Mouse (Mus musculus) midbrain, embryonic 12.5 days (tissue): ENCODE results near the gene Tpcn1. TPM values are rescaled to one million over a fixed set of nuclear protein-coding genes. Genes with fewer than 3 reads are reported as not detected.

ENCODE experiments used
- ATAC-seq: fragments of 200-750 bp; cut with Nextera tagmentation; 2 replicates; pipeline ENCODE4 v1.8.0; 2017; ENCODE audit warnings: low read depth, moderate TSS enrichment, moderate library complexity; ENCODE audit not compliant: low FRiP score
- H3K27ac ChIP-seq: fragments of 300-500 bp; sonication (generic); replicated peaks from 2 replicates; pipeline ENCODE4 v1.5.1; 2016; ENCODE audit warnings: mild to moderate bottlenecking
- H3K27me3 ChIP-seq: fragments of 300-500 bp; sonication (generic); 2 replicates; pipeline ENCODE4 v1.6.1; 2016; ENCODE audit warnings: mild to moderate bottlenecking
- H3K36me3 ChIP-seq: fragments of 300-500 bp; sonication (generic); 2 replicates; pipeline ENCODE4 v1.6.1; 2016
- H3K4me1 ChIP-seq: fragments of 300-500 bp; sonication (generic); 2 replicates; pipeline ENCODE4 v1.6.1; 2016
- H3K4me2 ChIP-seq: fragments of 300-500 bp; sonication (generic); replicated peaks from 2 replicates; pipeline ENCODE4 v1.6.1; 2016; ENCODE audit warnings: mild to moderate bottlenecking, moderate library complexity
- H3K4me3 ChIP-seq: fragments of 300-500 bp; sonication (generic); 2 replicates; pipeline ENCODE4 v1.5.1; 2016; ENCODE audit warnings: mild to moderate bottlenecking
- H3K9ac ChIP-seq: fragments of 300-500 bp; sonication (generic); replicated peaks from 2 replicates; pipeline ENCODE4 v1.6.1; 2016; ENCODE audit warnings: mild to moderate bottlenecking, moderate library complexity
- H3K9me3 ChIP-seq: fragments of 300-500 bp; sonication (generic); 2 replicates; pipeline ENCODE4 v1.6.1; 2016; ENCODE audit warnings: mild to moderate bottlenecking
- WGBS: fragments of 180-500 bp; shearing (Covaris S2); methylation state at CpG from one replicate; pipeline ENCODE4 v1.1.7; 2016; 5-methylcytosine and 5-hydroxymethylcytosine counted together
- polyA plus RNA-seq: library from polyadenylated mRNA; unstranded; fragments of >200 nt; fragmentation: Nextera tagmentation; extraction: Ambion mirVana; gene quantifications from 2 replicates; pipeline ENCODE4 v1.2.1, GENCODE M21; 2016

Tpcn1 gene
- polyA plus RNA-seq: 12.9 and 14.2 TPM in 2 replicates

DNA sequence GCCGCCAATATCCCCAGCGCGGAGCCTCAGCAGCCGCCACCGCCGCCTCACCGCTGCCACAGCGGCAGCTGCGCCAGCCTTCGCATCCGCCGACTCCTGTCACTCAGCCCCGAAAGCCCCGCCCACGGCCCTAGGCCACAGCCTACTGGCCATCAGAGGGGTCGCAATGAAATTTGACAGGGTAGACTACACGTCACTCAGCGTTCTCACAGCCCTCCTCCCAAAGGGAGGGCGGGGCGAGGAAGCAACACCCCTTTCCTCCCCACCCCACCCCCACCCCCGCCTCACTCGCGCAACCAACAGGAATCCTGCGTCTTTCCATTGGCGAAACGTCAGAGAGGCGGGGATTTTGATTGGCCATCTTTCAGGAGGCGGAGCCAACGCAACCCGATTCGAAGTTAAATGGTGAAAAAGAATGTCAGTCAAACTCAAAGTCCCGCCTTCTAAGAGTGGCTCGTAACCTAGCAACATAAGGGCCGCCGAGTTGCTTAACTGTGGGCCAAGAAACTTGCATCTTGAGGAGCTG, at the start of gene Tpcn1, which contains the start of gene Iqcd:
TSS of gene Tpcn1 (minus strand) at position 105 of the 526 bp plus-strand sequence.
TSS of gene Iqcd (plus strand) at position 448 of the 526 bp plus-strand sequence.
- peaks cover 27% of the 10 kb centered on the region for H3K4me1 ChIP-seq
- no peaks in the 10 kb centered on the region for H3K9me3 ChIP-seq
- under 1% methylated on average over 33 of the region's 35 CpGs for WGBS
- H3K36me3 ChIP-seq: 0 out of 2 replicates have a peak, but pooled peaks cover 5% of the 10 kb centered on the region
- ATAC-seq: peak; percentile 98
- peak within 1 kb of the TSS; percentile 73 for H3K4me3 ChIP-seq
- H3K27ac ChIP-seq: peak within 1 kb of the TSS; percentile 43; the same call in 1 of the 2 replicates
- peak within 1 kb of the TSS; percentile 74 for H3K9ac ChIP-seq
- H3K4me2 ChIP-seq: peak within 1 kb of the TSS; percentile 70
- H3K27me3 ChIP-seq: peaks cover 16% of the 10 kb centered on the region; the same call in 1 of the 2 replicates

DNA sequence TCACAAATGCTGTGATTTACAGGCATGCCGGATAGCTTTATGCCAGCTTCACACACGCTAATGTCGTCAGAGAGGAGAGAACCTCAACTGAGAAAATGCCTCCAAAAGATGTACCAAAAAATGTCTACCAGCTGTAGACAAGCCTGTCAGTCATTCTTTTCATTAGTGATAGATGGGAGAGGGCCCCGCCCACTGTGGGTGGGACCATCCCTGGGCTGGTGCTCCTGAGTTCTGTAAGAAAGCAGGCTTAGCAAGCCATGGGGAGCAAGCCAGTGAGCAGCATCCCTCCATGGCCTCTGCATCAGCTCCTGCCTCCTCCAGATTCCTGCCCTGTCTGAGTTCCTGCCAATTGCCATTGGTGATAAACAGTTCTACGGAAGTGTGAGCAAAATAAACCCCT, 47.2 kb upstream of the Tpcn1 start:
- Histone ChIP-seq H3K4me1 (0 out of 2 replicates have a peak, but pooled peaks cover 5% of the 10 kb centered on the region), H3K4me3 (no peak overlapping the region)
- WGBS: 92% methylated on average over 5 of the region's 5 CpGs

GRCm38 (mm10) chr5:120634860-120635259, 46.4 kb upstream of the Tpcn1 start:
- no peak overlapping the region for H3K27ac ChIP-seq
- H3K4me3 ChIP-seq: no peak overlapping the region
- no peak for ATAC-seq

More for the DNA sequence above, 47.2 kb upstream of the Tpcn1 start:
- peaks cover 16% of the 10 kb centered on the region for H3K27me3 ChIP-seq
- H3K36me3 ChIP-seq: no peaks in the 10 kb centered on the region
- no peak overlapping the region for H3K9ac ChIP-seq
- ATAC-seq: no peak
- no peak overlapping the region for H3K4me2 ChIP-seq
- H3K27ac ChIP-seq: no peak overlapping the region
- H3K9me3 ChIP-seq: no peaks in the 10 kb centered on the region

DNA sequence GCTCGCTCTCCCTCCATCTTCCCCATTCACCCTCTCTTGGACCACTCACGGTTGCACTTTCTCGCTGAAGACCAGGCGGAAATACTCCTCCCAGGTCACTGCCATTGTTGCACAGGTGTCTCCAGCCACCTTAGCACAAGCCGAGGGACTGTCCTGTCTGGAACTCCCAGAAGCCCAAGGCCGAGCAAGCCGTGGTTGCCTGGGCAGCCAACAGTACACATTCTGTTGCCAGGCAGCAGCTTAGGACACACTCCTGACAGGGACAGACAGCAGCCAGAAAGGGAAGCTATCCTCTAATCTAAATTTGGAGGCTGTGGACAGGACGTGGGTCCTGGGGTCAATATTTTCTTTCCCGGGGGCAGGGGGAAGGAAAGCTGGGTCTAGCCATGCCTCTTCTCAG, 45.7 kb upstream of the Tpcn1 start, which contains the start of gene Cfap73:
TSS of gene Cfap73 (minus strand) at position 105 of the 400 bp plus-strand sequence.
- no peak within 1 kb of the TSS for H3K4me3 ChIP-seq
- H3K9ac ChIP-seq: no peak within 1 kb of the TSS
- H3K4me1 ChIP-seq: 0 out of 2 replicates have a peak, but pooled peaks cover 5% of the 10 kb centered on the region
- ATAC-seq: no peak
- H3K9me3 ChIP-seq: no peaks in the 10 kb centered on the region
- H3K27ac ChIP-seq: no peak within 1 kb of the TSS
- H3K4me2 ChIP-seq: no peak within 1 kb of the TSS
- H3K36me3 ChIP-seq: no peaks in the 10 kb centered on the region
- WGBS: 62% methylated on average over 9 of the region's 9 CpGs
- H3K27me3 ChIP-seq: peaks cover 30% of the 10 kb centered on the region

More at GRCm38 (mm10) chr5:120634860-120635259, 46.4 kb upstream of the Tpcn1 start:
- Histone ChIP-seq H3K27me3 (peaks cover 24% of the 10 kb centered on the region), H3K36me3 (no peaks in the 10 kb centered on the region), H3K4me1 (0 out of 2 replicates have a peak, but pooled peaks cover 5% of the 10 kb centered on the region), H3K4me2 (no peak overlapping the region), H3K9ac (no peak overlapping the region), H3K9me3 (no peaks in the 10 kb centered on the region)
- 59% methylated on average over 5 of the region's 5 CpGs for WGBS

DNA sequence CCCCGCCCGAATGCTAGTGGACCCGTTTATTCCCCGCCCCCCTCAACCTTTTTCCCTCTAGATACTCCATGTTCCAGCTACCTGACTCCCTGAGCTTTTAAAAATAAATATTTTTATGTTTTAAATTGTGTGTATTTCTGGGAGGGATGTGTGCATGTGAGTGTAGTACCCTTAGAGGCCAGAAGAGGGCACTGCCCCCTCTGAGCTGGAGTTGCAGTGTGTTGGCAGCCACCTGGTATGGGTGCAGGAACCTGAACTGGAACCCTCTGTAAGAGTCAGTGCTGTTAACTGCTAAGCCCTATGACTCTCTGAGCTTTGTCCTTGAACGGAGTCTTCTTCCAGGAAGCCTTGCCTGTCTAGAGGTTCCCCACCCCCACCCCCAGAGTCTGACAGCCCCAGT, 43.4 kb upstream of the Tpcn1 start:
- Histone ChIP-seq H3K9me3 (no peaks in the 10 kb centered on the region), H3K36me3 (peaks cover 14% of the 10 kb centered on the region), H3K27ac (no peak overlapping the region), H3K9ac (no peak overlapping the region), H3K4me1 (peaks cover 14% of the 10 kb centered on the region; the same call in 1 of the 2 replicates), H3K27me3 (peaks cover 30% of the 10 kb centered on the region), H3K4me2 (no peak overlapping the region), H3K4me3 (no peak overlapping the region)
- ATAC-seq: no peak
- 88% methylated on average over 5 of the region's 5 CpGs for WGBS

GRCm38 (mm10) chr5:120631128-120631527, 42.7 kb upstream of the Tpcn1 start:
- no peak for ATAC-seq
- peak overlapping the region; percentile 14 for H3K4me2 ChIP-seq
- WGBS: 11% methylated on average over 29 of the region's 29 CpGs
- H3K4me1 ChIP-seq: peaks cover 14% of the 10 kb centered on the region; the same call in 1 of the 2 replicates
- no peak overlapping the region for H3K9ac ChIP-seq
- H3K4me3 ChIP-seq: no peak overlapping the region
- H3K27ac ChIP-seq: no peak overlapping the region
- H3K27me3 ChIP-seq: peaks cover 30% of the 10 kb centered on the region
- H3K36me3 ChIP-seq: peaks cover 21% of the 10 kb centered on the region
- no peaks in the 10 kb centered on the region for H3K9me3 ChIP-seq

GRCm38 (mm10) chr5:120628624-120629023, 40.2 kb upstream of the Tpcn1 start:
- peaks cover 46% of the 10 kb centered on the region for H3K36me3 ChIP-seq

DNA sequence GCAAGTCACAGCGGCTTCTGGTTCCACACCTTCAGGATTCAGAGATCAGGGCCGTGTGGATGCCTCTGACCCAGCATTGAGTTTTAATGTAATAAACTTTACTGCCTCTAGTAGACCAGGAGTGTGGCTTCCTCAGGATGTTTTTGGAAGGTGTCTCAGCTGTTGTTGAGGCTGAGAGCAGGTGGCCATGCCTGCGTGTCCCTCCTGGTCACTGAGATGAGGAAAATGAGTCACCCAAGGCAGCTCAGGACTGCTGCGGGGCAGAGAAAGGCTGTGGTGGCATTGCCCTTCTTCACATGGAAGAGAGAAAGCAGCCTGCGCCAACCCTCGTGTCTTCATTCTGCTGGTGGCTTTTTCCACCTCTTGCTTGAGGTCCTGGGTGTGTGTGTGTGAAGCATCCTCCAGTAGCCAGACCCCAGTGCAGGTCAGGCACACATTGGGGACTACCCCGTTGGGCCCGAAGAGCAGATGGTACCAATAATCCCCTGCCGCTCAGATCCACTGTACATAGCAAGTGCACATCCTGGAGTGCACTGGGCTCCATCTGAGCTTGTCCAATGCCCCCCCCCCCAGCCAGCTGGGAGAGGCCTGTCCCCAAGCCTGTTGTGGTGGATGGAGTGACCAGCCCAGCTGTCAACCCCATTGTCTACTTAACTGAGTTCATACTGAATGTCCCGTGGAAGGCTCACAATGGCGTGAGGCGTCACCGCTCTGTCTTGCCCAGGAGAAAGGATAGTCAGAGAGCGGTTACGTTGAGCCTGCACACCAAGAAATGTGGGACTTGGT, 39.2 kb upstream of the Tpcn1 start:
- peak; percentile 35; the same call in 1 of the 2 replicates for ATAC-seq

More at GRCm38 (mm10) chr5:120628624-120629023, 40.2 kb upstream of the Tpcn1 start:
- H3K27me3 ChIP-seq: peaks cover 30% of the 10 kb centered on the region
- H3K27ac ChIP-seq: no peak overlapping the region
- peaks cover 10% of the 10 kb centered on the region; the same call in 1 of the 2 replicates for H3K4me1 ChIP-seq
- WGBS: 85% methylated on average over 7 of the region's 7 CpGs
- no peak for ATAC-seq
- H3K9ac ChIP-seq: no peak overlapping the region
- no peak overlapping the region for H3K4me2 ChIP-seq
- H3K4me3 ChIP-seq: no peak overlapping the region
- no peaks in the 10 kb centered on the region for H3K9me3 ChIP-seq

GRCm38 (mm10) chr5:120626399-120626798, 37.9 kb upstream of the Tpcn1 start:
- H3K27ac ChIP-seq: no peak overlapping the region
- H3K27me3 ChIP-seq: peaks cover 15% of the 10 kb centered on the region
- ATAC-seq: no peak
- no peak overlapping the region for H3K4me2 ChIP-seq
- no peaks in the 10 kb centered on the region for H3K9me3 ChIP-seq
- no peak overlapping the region for H3K4me3 ChIP-seq
- WGBS: 27% methylated on average over 17 of the region's 19 CpGs
- peaks cover 69% of the 10 kb centered on the region for H3K36me3 ChIP-seq
- peaks cover 12% of the 10 kb centered on the region for H3K4me1 ChIP-seq
- no peak overlapping the region for H3K9ac ChIP-seq

More for the DNA sequence above, 39.2 kb upstream of the Tpcn1 start:
- 0 out of 2 replicates have a peak overlapping the region, but pooled peaks have one; percentile 11 for H3K9ac ChIP-seq
- H3K4me1 ChIP-seq: peaks cover 10% of the 10 kb centered on the region
- 82% methylated on average over 15 of the region's 15 CpGs for whole genome bisulfite sequencing
- H3K9me3 ChIP-seq: no peaks in the 10 kb centered on the region
- no peak overlapping the region for H3K4me3 ChIP-seq
- H3K4me2 ChIP-seq: no peak overlapping the region
- H3K36me3 ChIP-seq: peaks cover 56% of the 10 kb centered on the region
- H3K27ac ChIP-seq: no peak overlapping the region
- H3K27me3 ChIP-seq: peaks cover 26% of the 10 kb centered on the region

DNA sequence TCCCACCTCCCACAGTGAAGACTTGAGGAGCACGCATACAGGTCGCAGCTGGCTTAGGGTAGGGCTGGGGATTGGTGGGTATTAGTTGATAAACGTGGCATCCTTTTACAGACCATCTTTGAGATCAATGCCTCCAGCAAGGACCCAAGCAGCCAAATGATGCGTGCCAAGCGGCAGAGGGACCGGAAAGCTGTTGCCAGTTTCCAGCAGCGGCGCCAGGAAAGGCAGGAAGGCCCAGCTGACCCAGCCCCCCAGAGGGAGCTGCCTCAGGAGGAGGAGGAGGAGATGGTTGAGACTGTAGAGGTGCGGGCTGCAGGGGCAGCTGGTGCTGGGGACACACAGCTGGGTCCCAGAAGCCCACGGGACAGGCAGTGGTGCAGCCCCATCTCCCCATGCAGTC, 36.0 kb upstream of the Tpcn1 start:
- Histone ChIP-seq H3K9ac (no peak overlapping the region), H3K36me3 (peaks cover 88% of the 10 kb centered on the region)
- ATAC-seq: no peak

GRCm38 (mm10) chr5:120622198-120622851, 33.9 kb upstream of the Tpcn1 start:
- Histone ChIP-seq H3K4me2 (no peak overlapping the region), H3K9me3 (no peaks in the 10 kb centered on the region), H3K4me1 (peaks cover 2% of the 10 kb centered on the region; the same call in 1 of the 2 replicates), H3K9ac (no peak overlapping the region), H3K27ac (no peak overlapping the region), H3K4me3 (no peak overlapping the region), H3K27me3 (no peaks in the 10 kb centered on the region), H3K36me3 (peaks cover 99% of the 10 kb centered on the region)
- 79% methylated on average over 5 of the region's 5 CpGs for WGBS
- ATAC-seq: no peak

More for the DNA sequence above, 36.0 kb upstream of the Tpcn1 start:
- H3K4me2 ChIP-seq: no peak overlapping the region
- H3K27ac ChIP-seq: no peak overlapping the region
- H3K4me1 ChIP-seq: peaks cover 12% of the 10 kb centered on the region
- H3K9me3 ChIP-seq: no peaks in the 10 kb centered on the region
- H3K4me3 ChIP-seq: no peak overlapping the region
- peaks cover 2% of the 10 kb centered on the region; the same call in 1 of the 2 replicates for H3K27me3 ChIP-seq
- WGBS: 97% methylated on average over 10 of the region's 10 CpGs
